Mouse (Mus musculus) lung, postnatal 0 days (tissue): ENCODE data around the gene Vil1. TPM values are rescaled to one million over a fixed set of nuclear protein-coding genes. Genes with fewer than 3 reads are reported as not detected.

Source experiments
- ATAC-seq: fragments of 200-750 bp; cut with Nextera tagmentation; 2 replicates; pipeline ENCODE4 v1.8.0; 2017; ENCODE audit warnings: moderate library complexity
- DNase-seq: peaks from one replicate; pipeline ENCODE4 v3.0.0-alpha.2; 2016; ENCODE audit warnings: low spot score
- H3K27ac ChIP-seq: fragments of 300-500 bp; sonication (generic); 2 replicates; pipeline ENCODE4 v1.5.1; 2014; ENCODE audit warnings: antibody characterized with exemption, mild to moderate bottlenecking, low read length, mixed read lengths
- H3K27me3 ChIP-seq: fragments of 300-500 bp; sonication (generic); replicated peaks from 2 replicates; pipeline ENCODE4 v1.6.1; 2014; ENCODE audit warnings: low read length, mixed read lengths; ENCODE audit not compliant: insufficient read depth
- H3K36me3 ChIP-seq: fragments of 300-500 bp; sonication (generic); 2 replicates; pipeline ENCODE4 v1.6.1; 2014; ENCODE audit warnings: low read length, mixed read lengths; ENCODE audit not compliant: insufficient read depth
- H3K4me1 ChIP-seq: fragments of 300-500 bp; sonication (generic); 2 replicates; pipeline ENCODE4 v1.6.1; 2014; ENCODE audit warnings: antibody characterized with exemption, low read depth, low read length, mixed read lengths; ENCODE audit not compliant: insufficient read depth
- H3K4me2 ChIP-seq: fragments of 300-500 bp; sonication (generic); replicated peaks from 2 replicates; pipeline ENCODE4 v1.6.1; 2014; ENCODE audit warnings: low read depth, mild to moderate bottlenecking, low read length, moderate library complexity, mixed read lengths
- H3K4me3 ChIP-seq: fragments of 300-500 bp; sonication (generic); 2 replicates; pipeline ENCODE4 v1.5.1; 2014; ENCODE audit warnings: low read depth, low read length
- H3K9ac ChIP-seq: fragments of 300-500 bp; sonication (generic); replicated peaks from 2 replicates; pipeline ENCODE4 v1.6.1; 2014; ENCODE audit warnings: low read depth, mild to moderate bottlenecking
- H3K9me3 ChIP-seq: fragments of 300-500 bp; sonication (generic); 2 replicates; pipeline ENCODE4 v1.6.1; 2016; ENCODE audit warnings: low read length, mixed read lengths
- CTCF ChIP-seq: IDR thresholded peaks from 2 replicates; pipeline ENCODE4 v1.5.1; 2016; ENCODE audit warnings: antibody characterized with exemption, mild to moderate bottlenecking
- EP300 ChIP-seq: IDR thresholded peaks from 2 replicates; pipeline ENCODE4 v1.6.1; 2016; ENCODE audit warnings: antibody characterized with exemption, mild to moderate bottlenecking, control low read depth
- WGBS: fragments of 180-500 bp; shearing (Covaris S2); extraction: QIAGEN DNeasy Blood & Tissue Kit; methylation state at CpG from one replicate; pipeline ENCODE4 v1.1.7; 2014; 5-methylcytosine and 5-hydroxymethylcytosine counted together
- polyA plus RNA-seq: library from polyadenylated mRNA; unstranded; fragments of >200 nt; fragmentation: Nextera tagmentation; extraction: Ambion mirVana; gene quantifications from 2 replicates; pipeline ENCODE4 v1.2.1, GENCODE M21; 2015

The Vil1 gene
- polyA plus RNA-seq, 1 experiment from 2014 or later: 0.75 TPM

DNA sequence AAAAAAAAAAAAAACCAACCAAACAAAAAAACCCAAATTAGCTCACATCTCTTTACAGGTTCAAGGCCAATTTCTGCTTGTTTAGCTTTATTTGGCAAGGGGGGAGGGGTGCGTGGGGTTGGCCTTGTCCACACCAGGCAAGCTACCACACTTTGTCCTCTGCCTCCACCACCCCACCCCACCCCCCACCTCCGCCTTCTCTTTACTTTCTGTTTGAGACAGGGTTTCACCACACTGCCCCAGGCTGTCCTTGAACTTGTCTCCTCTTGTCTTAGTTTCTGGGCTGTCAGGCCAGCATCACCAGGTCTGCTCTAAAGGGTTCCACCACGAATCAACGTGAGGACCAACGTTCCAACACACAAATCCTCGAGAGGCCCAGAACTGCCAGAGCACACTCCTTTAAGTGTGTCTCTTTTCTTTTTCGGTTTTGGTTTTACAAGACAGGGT lies 30.1 kb upstream of the Vil1 start:
- no peaks in the 10 kb centered on the region for H3K36me3 ChIP-seq
- H3K27me3 ChIP-seq: no peaks in the 10 kb centered on the region
- WGBS: 81% methylated on average over 7 of the region's 7 CpGs
- no peaks in the 10 kb centered on the region for H3K9me3 ChIP-seq
- H3K4me2 ChIP-seq: no peak overlapping the region
- H3K27ac ChIP-seq: no peak overlapping the region
- no peak for TF ChIP-seq EP300
- no peak for TF ChIP-seq CTCF
- no peak overlapping the region for H3K4me3 ChIP-seq
- DNase-seq: no peak
- no peaks in the 10 kb centered on the region for H3K4me1 ChIP-seq
- no peak for ATAC-seq
- no peak overlapping the region for H3K9ac ChIP-seq

- Histone ChIP-seq H3K27me3 (no peaks in the 10 kb centered on the region), H3K4me2 (no peak overlapping the region), H3K36me3 (no peaks in the 10 kb centered on the region), H3K4me3 (no peak overlapping the region), H3K9me3 (no peaks in the 10 kb centered on the region), H3K27ac (no peak overlapping the region), H3K4me1 (no peaks in the 10 kb centered on the region), H3K9ac (no peak overlapping the region)
- TF ChIP-seq EP300 (no peak), CTCF (no peak)
- no peak for DNase-seq
- WGBS: 69% methylated on average over 5 of the region's 5 CpGs
- no peak for ATAC-seq
Measured at GRCm38 (mm10) chr1:74380484-74380883, 28.7 kb upstream of the Vil1 start.

DNA sequence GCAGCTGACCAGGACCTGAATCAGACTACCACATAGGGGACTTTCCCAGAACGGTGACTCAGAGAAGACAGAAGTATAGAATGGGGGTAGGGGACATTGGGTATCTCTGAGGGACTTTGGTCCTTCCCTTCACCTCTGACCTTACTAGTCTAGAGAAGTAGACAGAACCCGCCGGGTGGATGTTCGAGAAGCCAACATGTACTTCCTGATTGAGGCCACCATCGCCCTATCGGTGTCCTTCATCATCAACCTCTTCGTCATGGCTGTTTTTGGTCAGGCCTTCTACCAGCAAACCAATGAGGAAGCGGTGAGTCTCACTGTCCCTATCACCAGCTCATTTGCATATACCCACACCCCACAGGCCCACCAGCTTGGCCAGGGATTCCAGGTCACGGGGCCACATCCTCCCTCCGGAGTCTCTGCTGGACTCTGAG lies 27.6 kb upstream of the Vil1 start:
- no peaks in the 10 kb centered on the region for H3K36me3 ChIP-seq
- no peak overlapping the region for H3K4me2 ChIP-seq
- no peak for ATAC-seq
- TF ChIP-seq EP300 (no peak), CTCF (no peak)
- no peak overlapping the region for H3K9ac ChIP-seq
- 81% methylated on average over 10 of the region's 10 CpGs for WGBS
- no peaks in the 10 kb centered on the region for H3K4me1 ChIP-seq
- H3K27ac ChIP-seq: no peak overlapping the region
- no peak for DNase-seq
- no peaks in the 10 kb centered on the region for H3K9me3 ChIP-seq
- H3K4me3 ChIP-seq: no peak overlapping the region
- no peaks in the 10 kb centered on the region for H3K27me3 ChIP-seq

DNA sequence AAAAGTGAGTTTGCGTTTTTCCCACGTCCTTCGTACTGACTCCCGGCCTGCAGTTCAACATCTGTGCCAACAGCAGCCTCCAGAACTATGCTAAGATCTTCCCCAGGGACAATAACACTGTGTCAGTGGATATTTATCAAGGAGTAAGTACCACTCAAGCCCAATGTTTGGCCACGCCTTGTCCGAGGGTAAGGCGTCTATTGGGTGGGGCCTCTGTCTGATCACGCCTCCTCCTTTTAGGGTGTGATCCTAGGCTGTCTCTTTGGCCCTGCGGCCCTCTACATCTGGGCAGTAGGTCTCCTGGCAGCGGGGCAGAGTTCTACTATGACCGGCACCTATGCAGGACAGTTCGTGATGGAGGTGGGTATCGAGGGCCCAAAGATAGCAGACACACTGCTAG lies 25.8 kb upstream of the Vil1 start:
- Histone ChIP-seq H3K9me3 (no peaks in the 10 kb centered on the region), H3K27ac (no peak overlapping the region), H3K4me2 (no peak overlapping the region), H3K4me3 (no peak overlapping the region), H3K4me1 (no peaks in the 10 kb centered on the region), H3K9ac (no peak overlapping the region), H3K36me3 (no peaks in the 10 kb centered on the region), H3K27me3 (no peaks in the 10 kb centered on the region)
- ATAC-seq: no peak
- peak; percentile 37 for DNase-seq
- TF ChIP-seq CTCF (no peak), EP300 (no peak)
- 62% methylated on average over 13 of the region's 13 CpGs for WGBS

DNA sequence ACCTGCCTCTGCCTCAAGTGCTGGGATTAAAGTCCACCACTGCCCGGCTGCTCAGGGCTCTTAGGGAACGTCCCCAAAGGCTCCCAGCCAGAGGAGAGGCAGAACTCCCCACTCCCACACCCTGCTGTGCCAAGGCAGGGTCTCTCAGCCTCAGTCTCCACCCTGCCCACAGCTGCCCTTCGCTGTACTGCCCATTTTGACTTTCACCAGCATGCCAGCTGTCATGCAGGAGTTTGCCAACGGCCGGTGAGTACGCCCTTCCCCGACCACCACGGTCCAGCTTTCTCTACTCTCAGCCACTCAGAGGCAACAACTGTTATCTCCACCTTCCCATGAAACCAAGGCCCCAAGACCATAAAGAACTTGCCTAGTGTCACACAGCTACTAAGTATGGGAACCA lies 24.7 kb upstream of the Vil1 start:
- Histone ChIP-seq H3K27ac (no peak overlapping the region), H3K9me3 (no peaks in the 10 kb centered on the region), H3K9ac (no peak overlapping the region), H3K4me1 (no peaks in the 10 kb centered on the region), H3K4me2 (no peak overlapping the region), H3K4me3 (no peak overlapping the region), H3K36me3 (no peaks in the 10 kb centered on the region), H3K27me3 (no peaks in the 10 kb centered on the region)
- WGBS: 83% methylated on average over 8 of the region's 8 CpGs
- DNase-seq (no peak), ATAC-seq (no peak)
- no peak for TF ChIP-seq CTCF
- no peak for TF ChIP-seq EP300

DNA sequence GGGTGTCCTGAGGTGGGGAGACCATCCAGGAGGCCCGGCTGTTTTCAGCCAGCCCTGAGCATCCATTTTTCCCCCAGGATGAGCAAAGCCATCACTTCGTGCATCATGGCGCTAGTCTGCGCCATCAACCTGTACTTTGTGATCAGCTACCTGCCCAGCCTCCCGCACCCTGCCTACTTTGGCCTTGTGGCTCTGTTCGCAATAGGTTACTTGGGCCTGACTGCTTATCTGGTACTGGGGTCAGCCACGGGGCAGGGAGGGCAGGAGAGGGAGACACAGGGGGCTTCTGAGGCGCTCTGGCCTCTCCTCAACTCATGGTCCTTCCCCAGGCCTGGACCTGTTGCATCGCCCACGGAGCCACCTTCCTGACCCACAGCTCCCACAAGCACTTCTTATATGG lies 24.1 kb upstream of the Vil1 start:
- Histone ChIP-seq H3K9ac (no peak overlapping the region), H3K27me3 (no peaks in the 10 kb centered on the region), H3K4me3 (no peak overlapping the region), H3K4me2 (no peak overlapping the region), H3K36me3 (no peaks in the 10 kb centered on the region), H3K9me3 (no peaks in the 10 kb centered on the region), H3K4me1 (0 out of 2 replicates have a peak, but pooled peaks cover 1% of the 10 kb centered on the region), H3K27ac (no peak overlapping the region)
- TF ChIP-seq CTCF (no peak), EP300 (no peak)
- WGBS: 92% methylated on average over 8 of the region's 10 CpGs
- DNase-seq (no peak), ATAC-seq (no peak)

DNA sequence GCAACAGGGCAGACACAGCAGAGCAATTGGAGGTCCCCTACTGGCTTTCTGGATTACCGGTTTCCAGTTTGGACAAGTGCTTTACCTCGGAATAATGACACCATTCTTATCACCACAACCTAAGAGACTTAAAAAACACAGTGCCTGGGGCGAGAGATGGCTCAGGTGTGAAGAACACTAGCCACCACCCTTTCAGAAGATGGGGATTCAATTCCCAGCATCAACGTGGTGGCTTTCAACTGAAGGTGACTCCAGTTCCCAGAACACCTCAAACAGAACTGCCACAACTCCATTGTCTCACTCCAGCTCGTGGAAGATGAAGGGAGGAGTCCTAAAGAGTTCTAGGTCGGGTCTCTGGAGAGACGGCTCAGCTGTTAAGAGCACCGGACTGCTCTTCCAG lies 23.6 kb upstream of the Vil1 start:
- no peak overlapping the region for H3K27ac ChIP-seq
- no peak for TF ChIP-seq CTCF
- no peak for TF ChIP-seq EP300
- H3K9ac ChIP-seq: no peak overlapping the region
- no peaks in the 10 kb centered on the region for H3K27me3 ChIP-seq
- H3K36me3 ChIP-seq: no peaks in the 10 kb centered on the region
- ATAC-seq: no peak
- no peak for DNase-seq
- H3K4me2 ChIP-seq: no peak overlapping the region
- WGBS: 88% methylated on average over 8 of the region's 8 CpGs
- 0 out of 2 replicates have a peak, but pooled peaks cover 3% of the 10 kb centered on the region for H3K4me1 ChIP-seq
- no peak overlapping the region for H3K4me3 ChIP-seq
- H3K9me3 ChIP-seq: no peaks in the 10 kb centered on the region
